Mouse (Mus musculus) liver, embryonic 12.5 days (tissue): Measurements from ENCODE around the gene Copa. TPM values are rescaled to one million over a fixed set of nuclear protein-coding genes. Genes with fewer than 3 reads are reported as not detected.

Experiments used
- ATAC-seq: fragments of 200-750 bp; cut with Nextera tagmentation; 2 replicates; pipeline ENCODE4 v1.8.0; 2017; ENCODE audit warnings: moderate number of reproducible peaks, mild to moderate bottlenecking, moderate library complexity
- H3K27ac ChIP-seq: fragments of 300-500 bp; sonication (generic); 2 replicates; pipeline ENCODE4 v1.5.1; 2016; ENCODE audit warnings: mild to moderate bottlenecking
- H3K27me3 ChIP-seq: fragments of 300-500 bp; sonication (generic); replicated peaks from 2 replicates; pipeline ENCODE4 v1.6.1; 2016; ENCODE audit warnings: mild to moderate bottlenecking, moderate library complexity
- H3K36me3 ChIP-seq: fragments of 300-500 bp; sonication (generic); 2 replicates; pipeline ENCODE4 v1.6.1; 2016; ENCODE audit warnings: mild to moderate bottlenecking, moderate library complexity
- H3K4me1 ChIP-seq: fragments of 300-500 bp; sonication (generic); 2 replicates; pipeline ENCODE4 v1.6.1; 2016
- H3K4me2 ChIP-seq: fragments of 300-500 bp; sonication (generic); 2 replicates; pipeline ENCODE4 v1.6.1; 2016; ENCODE audit warnings: mild to moderate bottlenecking, moderate library complexity
- H3K4me3 ChIP-seq: fragments of 300-500 bp; sonication (generic); 2 replicates; pipeline ENCODE4 v1.5.1; 2016; ENCODE audit warnings: mild to moderate bottlenecking, moderate library complexity
- H3K9ac ChIP-seq: fragments of 300-500 bp; sonication (generic); 2 replicates; pipeline ENCODE4 v1.6.1; 2016; ENCODE audit warnings: mild to moderate bottlenecking, moderate library complexity
- H3K9me3 ChIP-seq: fragments of 300-500 bp; sonication (generic); replicated peaks from 2 replicates; pipeline ENCODE4 v1.6.1; 2016; ENCODE audit warnings: mild to moderate bottlenecking, moderate library complexity
- WGBS: fragments of 180-500 bp; shearing (Covaris S2); methylation state at CpG from one replicate; pipeline ENCODE4 v1.1.7; 2016; ENCODE audit not compliant: insufficient replicate concordance; 5-methylcytosine and 5-hydroxymethylcytosine counted together
- polyA plus RNA-seq: library from polyadenylated mRNA; unstranded; fragments of >200 nt; fragmentation: Nextera tagmentation; extraction: Ambion mirVana; gene quantifications from 2 replicates; pipeline ENCODE4 v1.2.1, GENCODE M21; 2016

The Copa gene
- 92.8 and 96.5 TPM in 2 replicates for polyA plus RNA-seq

DNA sequence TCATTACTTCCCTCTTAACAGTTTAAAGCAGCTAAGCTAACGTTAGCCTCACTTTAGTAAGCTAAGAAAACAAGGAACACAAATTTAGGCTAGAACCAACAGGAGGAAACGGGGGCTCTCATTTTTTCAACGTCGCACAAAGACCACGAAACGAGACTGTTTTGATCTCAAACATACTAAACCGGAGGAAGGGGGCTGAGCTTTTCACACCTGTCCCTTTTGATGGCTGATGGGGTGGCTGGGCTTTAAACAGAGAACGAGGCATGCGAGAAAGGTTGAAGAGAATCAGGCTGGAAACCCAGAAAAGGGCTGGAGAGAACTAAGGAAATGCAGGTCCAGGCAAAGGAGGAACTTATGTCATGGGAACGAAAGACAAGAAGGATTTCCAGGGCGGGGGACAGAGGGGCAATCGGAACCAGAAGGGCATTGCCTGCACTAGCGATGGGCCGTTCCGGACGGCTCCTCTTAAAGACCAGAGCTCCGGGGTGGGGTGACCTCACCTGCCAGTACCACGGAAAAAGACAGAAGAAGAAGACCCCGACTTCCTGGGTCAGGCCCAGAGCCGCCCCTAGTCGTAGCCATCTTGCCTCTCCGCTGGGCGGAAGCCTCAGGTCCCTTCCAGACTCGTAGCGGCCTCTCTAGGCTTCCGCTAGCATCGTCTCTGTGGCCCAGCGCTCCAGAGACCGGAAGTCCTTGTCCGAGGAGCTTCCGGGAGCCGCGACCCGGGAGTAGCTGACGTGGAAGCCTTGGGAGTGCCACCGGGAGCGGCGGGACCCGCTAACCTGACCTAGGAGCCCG is at the start of gene Copa, which contains the start of gene Ncstn:
TSS of gene Copa (plus strand) at position 429 of the 798 bp plus-strand sequence.
TSS of gene Ncstn (minus strand) at position 695 of the 798 bp plus-strand sequence.
- Histone ChIP-seq H3K36me3 (peaks cover 34% of the 10 kb centered on the region), H3K4me1 (peaks cover 37% of the 10 kb centered on the region), H3K4me3 (peak within 1 kb of the TSS; percentile 84), H3K4me2 (peak within 1 kb of the TSS; percentile 76), H3K27ac (peak within 1 kb of the TSS; percentile 77), H3K9me3 (no peaks in the 10 kb centered on the region), H3K9ac (peak within 1 kb of the TSS; percentile 86), H3K27me3 (no peaks in the 10 kb centered on the region)
- under 1% methylated on average over 40 of the region's 40 CpGs for WGBS
- ATAC-seq, result peak; percentile 98

DNA sequence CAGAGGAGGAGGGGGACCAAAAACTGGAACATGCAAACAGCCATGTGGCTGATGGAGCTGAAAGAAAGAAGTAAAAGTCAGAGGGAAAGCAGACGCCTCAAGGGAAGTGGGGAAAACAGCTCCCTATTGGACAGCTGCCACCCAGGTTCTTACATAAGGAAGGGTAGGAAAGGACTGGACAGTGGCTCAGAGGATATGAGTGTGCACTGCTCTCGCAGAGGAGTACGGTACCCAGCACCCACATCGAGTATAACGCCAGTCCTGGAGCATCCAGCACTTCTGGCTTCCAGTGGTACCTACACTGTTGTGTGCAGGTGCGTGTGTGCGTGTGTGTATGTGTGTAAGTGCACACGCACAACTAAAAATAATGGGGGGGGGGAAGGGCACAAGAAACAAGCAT is 35.9 kb upstream of the Copa start:
- 55% methylated on average over 8 of the region's 8 CpGs for WGBS

GRCm38 (mm10) chr1:172046938-172047337 is 35.4 kb upstream of the Copa start:
- Histone ChIP-seq H3K4me3 (no peak overlapping the region), H3K4me2 (no peak overlapping the region), H3K36me3 (no peaks in the 10 kb centered on the region), H3K9me3 (no peaks in the 10 kb centered on the region), H3K9ac (no peak overlapping the region), H3K27me3 (peaks cover 32% of the 10 kb centered on the region), H3K4me1 (peaks cover 4% of the 10 kb centered on the region; the same call in 1 of the 2 replicates), H3K27ac (no peak overlapping the region)
- 12% methylated on average over 5 of the region's 5 CpGs for WGBS
- no peak; the same call in 1 of the 2 replicates for ATAC-seq

More for the DNA sequence above, 35.9 kb upstream of the Copa start:
- Histone ChIP-seq H3K4me2 (no peak overlapping the region), H3K9ac (no peak overlapping the region), H3K36me3 (no peaks in the 10 kb centered on the region), H3K27me3 (peaks cover 27% of the 10 kb centered on the region; the same call in 1 of the 2 replicates), H3K27ac (no peak overlapping the region), H3K9me3 (no peaks in the 10 kb centered on the region), H3K4me3 (no peak overlapping the region), H3K4me1 (peaks cover 4% of the 10 kb centered on the region; the same call in 1 of the 2 replicates)
- ATAC-seq, result peak; percentile 28; the same call in 1 of the 2 replicates

- no peak overlapping the region for H3K4me3 ChIP-seq
- H3K27ac ChIP-seq, result no peak overlapping the region
- H3K27me3 ChIP-seq, result peaks cover 46% of the 10 kb centered on the region
- ATAC-seq, result no peak
- peaks cover 4% of the 10 kb centered on the region; the same call in 1 of the 2 replicates for H3K4me1 ChIP-seq
- H3K36me3 ChIP-seq, result no peaks in the 10 kb centered on the region
- WGBS, result 26% methylated on average over 6 of the region's 6 CpGs
- no peak overlapping the region; the same call in 1 of the 2 replicates for H3K9ac ChIP-seq
- peak overlapping the region; percentile 29 for H3K4me2 ChIP-seq
- H3K9me3 ChIP-seq, result no peaks in the 10 kb centered on the region
Observed at GRCm38 (mm10) chr1:172048241-172048734, 34.0 kb upstream of the Copa start.

DNA sequence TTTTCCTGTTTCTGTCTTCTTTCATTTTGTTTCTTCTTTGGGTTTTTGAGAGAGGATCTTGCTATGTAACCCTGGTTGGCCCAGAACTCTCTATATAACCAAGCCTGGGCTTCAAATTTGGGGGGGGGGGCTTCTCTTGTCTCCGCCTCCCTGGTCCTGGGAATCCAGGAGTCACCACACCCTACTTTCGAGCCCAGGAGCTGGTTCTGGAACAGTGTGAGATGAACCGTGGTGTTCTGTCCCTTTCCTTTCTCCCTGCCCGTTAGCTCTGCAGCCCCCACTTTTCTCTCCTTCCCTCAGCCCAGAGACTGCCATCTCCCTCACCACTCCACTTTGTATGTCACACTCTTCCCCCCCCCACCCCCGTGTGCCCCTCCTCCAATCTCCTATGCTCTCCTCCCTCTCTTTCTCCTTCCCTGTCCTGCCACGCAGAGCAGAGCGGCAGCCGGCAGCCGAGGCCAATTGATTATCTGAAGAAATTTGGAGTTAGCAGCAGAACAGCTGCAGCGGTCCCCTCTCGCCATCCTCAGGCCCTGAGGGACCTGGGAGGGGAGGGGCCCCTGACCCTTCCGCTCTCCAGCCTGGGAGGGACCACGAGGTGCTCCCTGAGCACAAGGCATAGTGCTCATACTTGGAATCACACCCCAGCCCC is 33.1 kb upstream of the Copa start:
- H3K27me3 ChIP-seq, result peaks cover 56% of the 10 kb centered on the region
- peaks cover 4% of the 10 kb centered on the region; the same call in 1 of the 2 replicates for H3K4me1 ChIP-seq
- ATAC-seq, result no peak
- 45% methylated on average over 13 of the region's 13 CpGs for WGBS
- H3K4me3 ChIP-seq, result no peak overlapping the region
- no peak overlapping the region for H3K27ac ChIP-seq
- no peaks in the 10 kb centered on the region for H3K36me3 ChIP-seq
- H3K9ac ChIP-seq, result no peak overlapping the region
- H3K4me2 ChIP-seq, result no peak overlapping the region
- H3K9me3 ChIP-seq, result no peaks in the 10 kb centered on the region

DNA sequence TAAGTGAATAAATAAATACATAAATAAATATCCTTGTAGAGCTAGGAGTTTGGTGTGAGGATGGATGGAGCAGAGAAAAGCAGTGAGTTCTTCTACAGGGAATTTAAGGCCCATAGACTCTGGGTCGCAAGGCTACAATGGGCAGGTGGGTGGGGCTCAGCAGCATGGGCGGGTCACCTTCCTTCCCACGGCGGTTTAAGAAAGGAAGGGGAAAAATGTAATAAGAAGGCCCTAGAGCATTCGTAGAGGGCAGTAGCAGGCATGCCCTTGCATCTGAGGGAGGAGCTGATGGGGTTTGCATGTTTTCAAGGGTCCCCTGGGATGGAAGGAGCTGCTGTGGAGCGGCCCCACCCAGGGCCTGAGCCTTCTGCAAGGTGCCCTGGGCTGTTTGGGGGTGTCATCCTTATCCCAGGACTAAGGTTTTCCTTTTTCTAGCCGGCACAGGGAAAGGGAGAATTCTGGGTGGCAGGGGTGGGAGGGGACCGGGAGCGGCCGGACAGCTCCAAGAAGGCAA is 29.5 kb upstream of the Copa start:
- Histone ChIP-seq H3K27me3 (peaks cover 85% of the 10 kb centered on the region), H3K4me3 (no peak overlapping the region), H3K4me2 (no peak overlapping the region)

GRCm38 (mm10) chr1:172053541-172054440 is 28.5 kb upstream of the Copa start:
- Histone ChIP-seq H3K36me3 (no peaks in the 10 kb centered on the region), H3K9ac (no peak overlapping the region), H3K27me3 (peaks cover 86% of the 10 kb centered on the region), H3K4me2 (peak overlapping the region; percentile 51), H3K4me1 (peaks cover 4% of the 10 kb centered on the region; the same call in 1 of the 2 replicates), H3K27ac (no peak overlapping the region), H3K9me3 (no peaks in the 10 kb centered on the region), H3K4me3 (peak overlapping the region; percentile 22)
- ATAC-seq, result no peak
- 7% methylated on average over 42 of the region's 42 CpGs for WGBS

More for the DNA sequence above, 29.5 kb upstream of the Copa start:
- H3K9ac ChIP-seq, result no peak overlapping the region
- 14% methylated on average over 10 of the region's 10 CpGs for WGBS
- H3K36me3 ChIP-seq, result no peaks in the 10 kb centered on the region
- no peaks in the 10 kb centered on the region for H3K9me3 ChIP-seq
- no peak for ATAC-seq
- H3K4me1 ChIP-seq, result peaks cover 4% of the 10 kb centered on the region; the same call in 1 of the 2 replicates
- no peak overlapping the region for H3K27ac ChIP-seq

DNA sequence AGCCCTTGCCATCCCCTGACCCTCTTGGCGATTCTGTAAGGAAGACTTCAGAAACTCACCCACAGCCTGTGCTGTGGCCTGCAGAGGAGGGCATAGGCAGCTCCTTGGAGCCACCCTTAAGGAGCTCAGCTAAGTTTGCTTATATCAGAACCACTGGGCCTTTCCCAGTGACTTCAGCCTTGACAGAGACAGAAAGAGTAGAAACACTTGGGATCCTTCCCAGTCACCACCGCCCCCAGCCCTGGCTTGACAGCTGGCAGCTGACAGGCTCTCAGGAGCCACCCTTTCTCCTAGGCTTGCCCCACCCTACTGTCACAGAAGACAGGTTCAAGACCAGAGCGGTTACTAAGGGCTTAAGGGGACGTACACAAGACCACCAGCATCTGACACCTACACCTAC is 26.1 kb upstream of the Copa start:
- no peak for ATAC-seq
- H3K4me3 ChIP-seq, result no peak overlapping the region
- 63% methylated on average over 4 of the region's 4 CpGs for WGBS

GRCm38 (mm10) chr1:172057491-172057921 is 24.8 kb upstream of the Copa start, which contains the start of gene Nhlh1:
TSS of gene Nhlh1 (minus strand) at chr1:172057573.
- ATAC-seq, result no peak
- no peaks in the 10 kb centered on the region for H3K9me3 ChIP-seq
- no peak within 1 kb of the TSS for H3K4me3 ChIP-seq
- no peak within 1 kb of the TSS for H3K27ac ChIP-seq
- H3K4me2 ChIP-seq, result no peak within 1 kb of the TSS
- no peaks in the 10 kb centered on the region for H3K36me3 ChIP-seq
- H3K27me3 ChIP-seq, result peaks cover 56% of the 10 kb centered on the region
- H3K9ac ChIP-seq, result no peak within 1 kb of the TSS
- WGBS, result 39% methylated on average over 2 of the region's 2 CpGs
- H3K4me1 ChIP-seq, result no peaks in the 10 kb centered on the region

More for the DNA sequence above, 26.1 kb upstream of the Copa start:
- Histone ChIP-seq H3K4me2 (no peak overlapping the region), H3K27me3 (peaks cover 68% of the 10 kb centered on the region), H3K36me3 (no peaks in the 10 kb centered on the region), H3K9ac (no peak overlapping the region), H3K27ac (no peak overlapping the region), H3K4me1 (no peaks in the 10 kb centered on the region), H3K9me3 (no peaks in the 10 kb centered on the region)

- H3K4me2 ChIP-seq, result no peak overlapping the region
- H3K9ac ChIP-seq, result no peak overlapping the region
- H3K36me3 ChIP-seq, result no peaks in the 10 kb centered on the region
- H3K27ac ChIP-seq, result no peak overlapping the region
- WGBS, result 58% methylated on average over 6 of the region's 6 CpGs
- no peaks in the 10 kb centered on the region for H3K4me1 ChIP-seq
- H3K27me3 ChIP-seq, result peaks cover 48% of the 10 kb centered on the region
- H3K4me3 ChIP-seq, result no peak overlapping the region
- no peaks in the 10 kb centered on the region for H3K9me3 ChIP-seq
- no peak for ATAC-seq
Observed at GRCm38 (mm10) chr1:172058321-172058720, 24.0 kb upstream of the Copa start.

- no peak overlapping the region for H3K4me2 ChIP-seq
- H3K27me3 ChIP-seq, result peaks cover 43% of the 10 kb centered on the region
- H3K9me3 ChIP-seq, result no peaks in the 10 kb centered on the region
- no peak overlapping the region for H3K27ac ChIP-seq
- 39% methylated on average over 7 of the region's 7 CpGs for WGBS
- H3K4me1 ChIP-seq, result no peaks in the 10 kb centered on the region
- H3K9ac ChIP-seq, result no peak overlapping the region
- no peak overlapping the region for H3K4me3 ChIP-seq
- H3K36me3 ChIP-seq, result no peaks in the 10 kb centered on the region; the same call in 1 of the 2 replicates
- no peak for ATAC-seq
Observed at GRCm38 (mm10) chr1:172058874-172059273, 23.5 kb upstream of the Copa start.
